Mouse (Mus musculus): Measurements from ENCODE around the gene Dbp. TPM values are rescaled to one million over a fixed set of nuclear protein-coding genes. Genes with fewer than 3 reads are reported as not detected.

The Dbp gene
- polyA plus RNA-seq, 1 experiment from 2014 or later, result 7.3 TPM

DNA sequence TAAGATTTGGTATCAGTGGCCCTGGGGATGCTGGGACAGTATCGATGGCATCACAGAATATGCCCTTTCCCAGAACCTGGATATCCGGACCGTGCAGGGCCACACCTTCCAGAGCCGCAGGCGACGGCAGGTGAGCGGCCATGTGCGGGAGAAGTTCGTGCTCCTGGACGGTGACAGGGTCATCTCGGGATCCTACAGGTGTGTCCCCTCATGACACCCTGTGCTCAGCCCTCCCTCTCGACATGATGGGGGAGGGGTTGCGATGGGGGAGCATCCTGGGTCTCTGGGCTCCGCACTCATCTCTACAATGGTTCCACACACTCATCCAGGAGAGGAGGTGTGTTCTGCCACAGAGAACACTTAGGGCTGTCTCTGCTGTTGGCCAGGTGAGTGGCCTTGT, 18.9 kb downstream of the Dbp start:
- H3K4me3 ChIP-seq (ENCODE audit: control insufficient read depth in 1 of 2, insufficient read depth in 1 of 2, low read depth in 1 of 2, low read length in 2 of 2), result no peak overlapping the region
- no peaks in the 10 kb centered on the region for H3K9me3 ChIP-seq (ENCODE audit: control insufficient read depth, low read length)
- peaks cover 70% of the 10 kb centered on the region for H3K36me3 ChIP-seq (ENCODE audit: control insufficient read depth, insufficient read depth, low read length)
- no peak overlapping the region for H3K27ac ChIP-seq (replicated peaks in 1 of 2; ENCODE audit: control insufficient read depth in 1 of 2, insufficient read depth in 1 of 2, low read depth in 2 of 2, low read length in 2 of 2)
- WGBS, result 93% methylated on average over 14 of the region's 14 CpGs
- ATAC-seq (ENCODE audit: insufficient number of reproducible peaks, insufficient read depth, low FRiP score, low read depth), result no peak
- H3K27me3 ChIP-seq (ENCODE audit: control insufficient read depth, insufficient read depth, low read length), result no peaks in the 10 kb centered on the region
- no peak overlapping the region for H3K4me2 ChIP-seq (ENCODE audit: low read length)
- no peak overlapping the region for H3K9ac ChIP-seq (ENCODE audit: low read length)
- H3K4me1 ChIP-seq (ENCODE audit: control insufficient read depth in 2 of 2, insufficient read depth in 2 of 2, low read length in 2 of 2), result peaks cover under 1 to 13% of the 10 kb centered on the region in 2 experiments

DNA sequence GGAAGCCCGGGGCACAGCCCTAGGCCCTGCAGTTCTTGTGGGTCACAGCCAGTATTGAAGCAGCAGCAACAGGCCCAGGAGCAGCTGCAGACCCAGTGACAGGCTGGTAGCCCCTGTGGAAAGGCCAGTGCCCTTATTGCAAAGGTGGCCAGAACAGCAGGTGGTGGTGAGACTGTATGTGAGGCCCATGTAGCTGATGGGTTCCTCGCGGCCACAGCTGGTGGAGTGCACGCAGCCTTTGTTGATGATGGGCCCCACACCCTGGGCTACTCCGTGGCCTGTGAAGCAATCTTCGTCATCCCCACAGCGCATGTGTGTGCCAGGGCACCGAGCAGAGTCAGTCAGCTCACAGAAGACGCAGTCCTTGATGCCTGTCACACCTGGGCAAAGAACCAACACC, 20.3 kb downstream of the Dbp start:
- Histone ChIP-seq H3K9me3 (ENCODE audit: control insufficient read depth, low read length) (no peaks in the 10 kb centered on the region), H3K4me3 (ENCODE audit: control insufficient read depth in 1 of 2, insufficient read depth in 1 of 2, low read depth in 1 of 2, low read length in 2 of 2) (no peak overlapping the region), H3K4me1 (ENCODE audit: control insufficient read depth in 2 of 2, insufficient read depth in 2 of 2, low read length in 2 of 2) (no peaks in the 10 kb centered on the region; a peak in 1 of 4 replicates), H3K4me2 (ENCODE audit: low read length) (no peak overlapping the region), H3K27me3 (ENCODE audit: control insufficient read depth, insufficient read depth, low read length) (no peaks in the 10 kb centered on the region), H3K36me3 (ENCODE audit: control insufficient read depth, insufficient read depth, low read length) (peaks cover 57% of the 10 kb centered on the region), H3K27ac (replicated peaks in 1 of 2; ENCODE audit: control insufficient read depth in 1 of 2, insufficient read depth in 1 of 2, low read depth in 2 of 2, low read length in 2 of 2) (no peak overlapping the region), H3K9ac (ENCODE audit: low read length) (no peak overlapping the region)
- ATAC-seq (ENCODE audit: insufficient number of reproducible peaks, insufficient read depth, low FRiP score, low read depth), result no peak
- 86% methylated on average over 9 of the region's 9 CpGs for WGBS

DNA sequence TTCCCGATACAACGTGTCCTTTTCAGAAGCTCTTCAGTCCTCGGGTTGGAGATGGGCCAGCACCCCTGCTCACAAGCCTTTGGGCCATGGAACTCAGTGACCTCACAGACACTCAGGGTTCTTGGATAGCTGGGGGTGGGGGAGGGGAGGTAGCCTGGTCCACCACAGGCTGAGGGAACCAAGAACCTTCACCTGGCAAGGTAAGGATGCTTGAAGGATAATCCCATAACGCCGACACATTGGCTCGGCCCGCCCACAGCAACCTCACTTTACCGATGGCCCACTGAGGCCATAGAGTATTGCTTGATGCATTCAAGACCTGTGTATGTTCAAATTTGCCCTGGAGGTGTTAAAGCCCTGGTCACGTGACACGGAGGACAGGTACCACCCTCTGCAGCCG, 20.8 kb downstream of the Dbp start, which contains the start of gene Spaca4:
TSS of gene Spaca4 (minus strand) at position 101 of the 400 bp plus-strand sequence.
- Histone ChIP-seq H3K4me2 (ENCODE audit: low read length) (no peak within 1 kb of the TSS), H3K4me3 (ENCODE audit: control insufficient read depth in 1 of 2, insufficient read depth in 1 of 2, low read depth in 1 of 2, low read length in 2 of 2) (no peak within 1 kb of the TSS), H3K9me3 (ENCODE audit: control insufficient read depth, low read length) (no peaks in the 10 kb centered on the region), H3K36me3 (ENCODE audit: control insufficient read depth, insufficient read depth, low read length) (peaks cover 51% of the 10 kb centered on the region), H3K27me3 (ENCODE audit: control insufficient read depth, insufficient read depth, low read length) (no peaks in the 10 kb centered on the region), H3K27ac (replicated peaks in 1 of 2; ENCODE audit: control insufficient read depth in 1 of 2, insufficient read depth in 1 of 2, low read depth in 2 of 2, low read length in 2 of 2) (no peak within 1 kb of the TSS), H3K4me1 (ENCODE audit: control insufficient read depth in 2 of 2, insufficient read depth in 2 of 2, low read length in 2 of 2) (peaks cover under 1 to 3% of the 10 kb centered on the region in 2 experiments; a peak in 1 of 4 replicates), H3K9ac (ENCODE audit: low read length) (no peak within 1 kb of the TSS)
- no peak for ATAC-seq (ENCODE audit: insufficient number of reproducible peaks, insufficient read depth, low FRiP score, low read depth)
- 84% methylated on average over 11 of the region's 11 CpGs for WGBS

DNA sequence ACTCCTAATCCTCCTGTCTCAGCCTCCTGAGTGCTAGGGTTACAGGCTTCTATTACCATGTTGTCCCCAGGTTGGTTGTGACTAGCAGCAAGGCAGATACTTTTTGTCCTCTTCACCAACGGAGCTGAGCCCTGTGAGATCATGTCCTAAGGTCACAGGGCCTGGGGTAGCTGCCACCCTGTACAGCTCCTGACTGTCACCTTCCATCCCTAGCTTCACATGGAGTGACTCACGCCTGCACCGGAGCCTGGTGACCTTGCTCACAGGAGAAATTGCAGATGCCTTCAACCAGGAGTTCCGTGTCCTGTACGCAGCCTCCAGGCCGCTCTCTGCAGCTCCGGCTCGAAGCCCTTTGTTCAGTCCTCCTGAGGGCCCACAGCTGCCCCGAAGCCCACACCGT, 21.5 kb downstream of the Dbp start:
- Histone ChIP-seq H3K36me3 (ENCODE audit: control insufficient read depth, insufficient read depth, low read length) (peaks cover 44% of the 10 kb centered on the region), H3K4me2 (ENCODE audit: low read length) (no peak overlapping the region), H3K9ac (ENCODE audit: low read length) (no peak overlapping the region), H3K27ac (replicated peaks in 1 of 2; ENCODE audit: control insufficient read depth in 1 of 2, insufficient read depth in 1 of 2, low read depth in 2 of 2, low read length in 2 of 2) (no peak overlapping the region), H3K27me3 (ENCODE audit: control insufficient read depth, insufficient read depth, low read length) (no peaks in the 10 kb centered on the region), H3K9me3 (ENCODE audit: control insufficient read depth, low read length) (no peaks in the 10 kb centered on the region), H3K4me3 (ENCODE audit: control insufficient read depth in 1 of 2, insufficient read depth in 1 of 2, low read depth in 1 of 2, low read length in 2 of 2) (no peak overlapping the region), H3K4me1 (ENCODE audit: control insufficient read depth in 2 of 2, insufficient read depth in 2 of 2, low read length in 2 of 2) (peaks cover 6 to 9% of the 10 kb centered on the region in 2 experiments; a peak in 1 of 4 replicates)
- 83% methylated on average over 10 of the region's 10 CpGs for WGBS
- no peak for ATAC-seq (ENCODE audit: insufficient number of reproducible peaks, insufficient read depth, low FRiP score, low read depth)

DNA sequence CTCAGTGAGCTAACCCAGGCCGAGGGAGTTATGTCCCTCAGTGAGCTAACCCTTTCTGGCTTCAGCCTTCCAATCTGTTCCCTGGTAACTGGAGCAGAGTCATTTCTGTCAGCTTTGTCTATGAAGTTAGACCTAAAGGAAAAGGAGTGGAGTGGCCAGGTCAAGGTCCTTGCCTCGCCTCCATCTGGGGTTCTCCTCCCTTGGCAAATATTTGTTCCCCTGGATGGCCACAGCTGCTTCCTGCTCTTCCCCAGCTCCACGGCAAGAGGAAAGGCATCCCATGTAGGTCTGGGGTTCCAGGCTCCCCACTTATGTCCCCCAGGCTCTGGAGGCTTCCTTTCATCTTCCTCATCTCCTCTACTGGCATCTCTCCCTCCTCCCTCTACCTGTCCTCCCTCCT, 22.7 kb downstream of the Dbp start:
- Histone ChIP-seq H3K4me2 (ENCODE audit: low read length) (no peak overlapping the region), H3K9ac (ENCODE audit: low read length) (no peak overlapping the region), H3K4me1 (ENCODE audit: control insufficient read depth in 2 of 2, insufficient read depth in 2 of 2, low read length in 2 of 2) (peaks cover 6 to 9% of the 10 kb centered on the region in 2 experiments; a peak in 1 of 4 replicates), H3K9me3 (ENCODE audit: control insufficient read depth, low read length) (no peaks in the 10 kb centered on the region), H3K27ac (replicated peaks in 1 of 2; ENCODE audit: control insufficient read depth in 1 of 2, insufficient read depth in 1 of 2, low read depth in 2 of 2, low read length in 2 of 2) (no peak overlapping the region), H3K4me3 (ENCODE audit: control insufficient read depth in 1 of 2, insufficient read depth in 1 of 2, low read depth in 1 of 2, low read length in 2 of 2) (no peak overlapping the region), H3K36me3 (ENCODE audit: control insufficient read depth, insufficient read depth, low read length) (peaks cover 33% of the 10 kb centered on the region), H3K27me3 (ENCODE audit: control insufficient read depth, insufficient read depth, low read length) (no peaks in the 10 kb centered on the region)
- 76% methylated on average over 3 of the region's 3 CpGs for WGBS
- ATAC-seq (ENCODE audit: insufficient number of reproducible peaks, insufficient read depth, low FRiP score, low read depth), result no peak

DNA sequence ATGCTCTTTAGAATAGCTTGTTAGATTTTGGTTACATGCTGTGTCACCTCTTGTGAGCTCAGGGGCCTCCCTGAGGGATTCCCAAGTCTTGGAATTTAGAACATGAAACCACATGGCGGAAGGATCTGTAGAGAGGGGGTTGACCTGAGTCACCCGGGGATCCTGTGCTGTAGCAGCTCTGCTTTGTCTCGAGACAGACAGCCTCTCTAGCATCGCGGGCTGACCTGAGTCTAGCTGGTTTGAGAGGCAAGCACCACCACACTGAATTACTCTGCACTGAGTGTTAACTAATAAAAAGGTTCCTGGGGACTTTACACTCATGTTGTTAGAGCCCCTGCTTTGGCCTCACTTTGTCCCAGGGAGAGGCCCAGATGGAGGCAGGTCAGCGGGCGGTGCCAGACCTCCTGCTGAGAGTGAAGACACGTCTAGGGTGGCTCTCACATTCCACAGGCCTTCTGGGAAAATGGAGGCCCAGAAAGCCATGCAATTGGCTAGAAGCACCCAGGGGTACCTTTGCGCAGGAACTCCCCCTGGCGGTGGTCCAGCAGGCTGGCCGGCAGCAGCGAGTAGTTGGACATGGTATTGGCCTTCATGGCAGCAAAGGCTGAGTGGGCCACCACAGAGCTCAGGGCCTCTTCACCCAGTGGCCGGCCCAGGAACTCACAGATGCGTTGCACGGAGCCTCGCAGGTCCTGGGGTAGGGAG, 26.0 kb downstream of the Dbp start:
- Histone ChIP-seq H3K27me3 (ENCODE audit: control insufficient read depth, insufficient read depth, low read length) (no peaks in the 10 kb centered on the region), H3K36me3 (ENCODE audit: control insufficient read depth, insufficient read depth, low read length) (peaks cover 3% of the 10 kb centered on the region), H3K9me3 (ENCODE audit: control insufficient read depth, low read length) (no peaks in the 10 kb centered on the region), H3K4me1 (ENCODE audit: control insufficient read depth in 2 of 2, insufficient read depth in 2 of 2, low read length in 2 of 2) (peaks cover 6 to 9% of the 10 kb centered on the region in 2 experiments; a peak in 1 of 4 replicates), H3K27ac (replicated peaks in 1 of 2; ENCODE audit: control insufficient read depth in 1 of 2, insufficient read depth in 1 of 2, low read depth in 2 of 2, low read length in 2 of 2) (no peak overlapping the region), H3K4me2 (ENCODE audit: low read length) (no peak overlapping the region), H3K9ac (ENCODE audit: low read length) (no peak overlapping the region), H3K4me3 (ENCODE audit: control insufficient read depth in 1 of 2, insufficient read depth in 1 of 2, low read depth in 1 of 2, low read length in 2 of 2) (no peak overlapping the region)
- ATAC-seq (ENCODE audit: insufficient number of reproducible peaks, insufficient read depth, low FRiP score, low read depth), result no peak
- WGBS, result 13% methylated on average over 16 of the region's 16 CpGs

DNA sequence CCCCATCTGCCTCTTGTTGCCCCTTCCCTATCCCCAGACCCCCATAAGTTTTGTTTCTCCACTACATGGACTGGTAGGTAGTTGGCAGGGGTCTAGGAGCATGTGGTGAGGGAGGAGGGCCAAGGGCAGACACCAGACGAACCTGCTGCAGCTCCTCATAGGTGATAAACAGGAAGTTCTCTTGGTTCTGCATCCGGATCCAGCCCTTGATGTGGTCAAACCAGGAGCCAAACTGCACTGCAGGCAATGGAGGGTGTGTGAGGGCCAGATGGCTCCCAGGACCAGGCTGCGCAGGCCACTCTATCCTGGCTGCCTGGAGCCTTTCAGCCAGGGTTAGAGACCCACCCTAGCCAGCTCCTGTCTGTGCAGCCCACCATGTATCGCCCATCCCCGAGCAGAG, 28.6 kb downstream of the Dbp start:
- H3K4me2 ChIP-seq (ENCODE audit: low read length), result no peak overlapping the region
- H3K9me3 ChIP-seq (ENCODE audit: control insufficient read depth, low read length), result no peaks in the 10 kb centered on the region
- WGBS, result 80% methylated on average over 5 of the region's 5 CpGs
- no peak for ATAC-seq (ENCODE audit: insufficient number of reproducible peaks, insufficient read depth, low FRiP score, low read depth)
- no peak overlapping the region for H3K4me3 ChIP-seq (ENCODE audit: control insufficient read depth in 1 of 2, insufficient read depth in 1 of 2, low read depth in 1 of 2, low read length in 2 of 2)
- no peak overlapping the region for H3K27ac ChIP-seq (replicated peaks in 1 of 2; ENCODE audit: control insufficient read depth in 1 of 2, insufficient read depth in 1 of 2, low read depth in 2 of 2, low read length in 2 of 2)
- H3K36me3 ChIP-seq (ENCODE audit: control insufficient read depth, insufficient read depth, low read length), result no peaks in the 10 kb centered on the region; the same call in 1 of the 2 replicates
- H3K4me1 ChIP-seq (ENCODE audit: control insufficient read depth in 2 of 2, insufficient read depth in 2 of 2, low read length in 2 of 2), result peaks cover 6 to 9% of the 10 kb centered on the region in 2 experiments; a peak in 1 of 4 replicates
- no peaks in the 10 kb centered on the region for H3K27me3 ChIP-seq (ENCODE audit: control insufficient read depth, insufficient read depth, low read length)
- no peak overlapping the region for H3K9ac ChIP-seq (ENCODE audit: low read length)

Data from heart, embryonic 14.5 days (tissue).